Mouse (Mus musculus) lung, postnatal 36 days (tissue): ENCODE measurements around the gene Dctn1.

Experiments used
- DNase-seq: peaks from one replicate; pipeline ENCODE4 v3.0.0; 2022; ENCODE audit warnings: mixed read lengths

Dctn1 gene

DNA sequence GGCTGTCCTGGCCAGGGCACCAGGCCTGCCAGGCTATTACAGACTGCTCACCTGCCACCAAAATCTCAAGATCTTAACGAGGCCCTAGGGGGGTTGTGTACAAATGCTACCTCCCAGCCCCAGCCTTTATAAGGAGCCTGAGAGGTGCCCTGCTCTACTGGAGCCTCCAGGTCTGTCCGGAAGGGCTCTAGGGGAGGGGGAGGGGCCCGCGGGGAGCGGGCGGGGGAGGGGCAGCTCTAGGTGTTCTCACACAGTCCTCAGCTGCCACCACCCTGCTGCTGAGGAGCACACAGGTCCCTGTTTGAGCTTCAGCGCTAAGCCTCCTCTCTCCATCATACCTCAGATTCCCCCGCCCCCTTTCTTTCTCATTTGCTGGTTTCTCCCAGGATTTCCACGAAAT lies 71.4 kb downstream of the Dctn1 start:
- peak; percentile 16 for DNase-seq

DNA sequence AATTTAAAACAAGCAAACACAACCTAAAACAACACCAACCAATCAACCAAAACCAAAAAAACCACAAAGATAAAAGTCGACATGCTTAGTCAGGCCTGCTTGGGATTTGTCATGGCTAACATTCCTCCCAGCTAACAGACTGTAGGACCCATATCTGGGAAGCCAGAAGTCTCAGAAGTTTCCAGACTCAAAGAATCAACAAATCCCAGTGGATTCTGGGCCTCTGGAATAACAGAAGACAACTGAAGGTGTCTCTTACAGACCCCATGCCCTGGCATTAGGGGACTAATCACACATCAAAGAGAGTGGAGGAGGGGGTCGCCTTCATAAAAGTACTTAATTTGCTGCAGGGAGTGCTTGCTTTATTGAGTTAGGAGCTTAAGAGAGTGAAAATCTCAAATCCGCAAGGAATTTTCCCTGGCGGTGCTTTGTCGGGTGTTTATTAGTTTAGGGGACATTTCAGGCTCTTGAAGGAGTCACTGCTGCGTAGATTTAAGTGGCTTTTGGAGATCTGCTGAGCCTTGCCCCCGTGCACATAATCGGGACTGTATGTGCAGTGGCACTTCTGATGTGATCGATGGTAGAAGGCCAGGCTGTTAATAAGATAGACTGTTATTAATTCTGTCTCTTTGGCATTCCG lies 78.8 kb downstream of the Dctn1 start:
- no peak for DNase-seq

DNA sequence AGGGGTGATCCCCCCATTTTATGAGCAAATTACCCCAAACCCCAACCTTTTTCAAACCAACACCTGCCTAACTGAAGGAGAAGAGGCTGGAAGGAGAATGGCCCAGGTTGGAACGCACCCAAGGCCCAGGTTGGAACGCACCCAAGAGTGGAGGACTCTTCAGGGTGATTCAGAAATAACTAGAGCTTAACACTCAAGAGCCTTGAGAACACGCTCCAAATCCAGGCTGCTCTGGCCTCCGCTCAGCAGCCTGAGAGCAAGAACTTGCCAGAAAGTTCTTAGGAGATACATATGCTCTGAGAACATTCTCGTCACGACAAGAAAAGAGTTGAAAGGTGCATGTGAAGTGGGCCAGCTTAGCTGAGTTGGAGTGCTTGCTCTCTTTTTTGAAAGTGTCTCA lies 79.4 kb downstream of the Dctn1 start:
- DNase-seq, result peak; percentile 88

DNA sequence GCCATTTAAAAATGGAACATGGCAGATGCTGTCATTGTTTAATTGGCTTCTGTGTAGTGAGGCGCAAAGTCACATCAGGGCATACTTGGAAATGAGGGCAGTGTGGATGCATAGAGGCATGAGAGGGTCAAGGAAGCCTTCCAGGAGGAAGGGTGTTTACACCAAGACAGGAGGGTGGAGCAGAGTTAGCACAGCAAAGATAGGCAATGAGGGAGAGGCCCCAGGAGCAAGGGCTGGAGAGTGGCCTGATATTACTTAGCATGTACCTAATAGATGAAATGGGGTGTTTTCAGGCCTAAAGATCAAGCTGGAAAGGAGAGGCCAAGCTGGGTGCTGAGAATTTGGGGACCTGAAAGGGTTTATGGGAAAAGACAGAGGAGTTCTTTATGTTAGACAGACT lies 80.3 kb downstream of the Dctn1 start:
- no peak for DNase-seq

DNA sequence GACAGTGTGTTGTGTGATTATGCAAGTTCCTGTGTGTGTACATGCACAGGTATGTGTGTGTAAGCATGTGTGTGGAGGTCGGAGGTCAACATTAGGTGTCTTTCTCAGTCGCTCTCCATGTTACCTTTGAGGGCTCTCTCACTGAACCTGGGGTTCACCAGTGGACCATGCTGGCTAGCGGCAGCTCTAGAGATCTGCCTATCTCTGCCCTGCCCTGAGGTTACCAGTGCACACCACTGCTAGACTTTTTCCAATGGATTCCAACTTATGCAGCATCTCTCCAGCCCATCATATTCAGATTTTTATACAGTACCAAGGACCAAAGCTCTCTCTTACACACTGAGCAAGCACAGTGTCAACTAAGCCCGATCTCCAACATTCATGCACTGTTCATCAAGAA lies 81.0 kb downstream of the Dctn1 start:
- no peak for DNase-seq

DNA sequence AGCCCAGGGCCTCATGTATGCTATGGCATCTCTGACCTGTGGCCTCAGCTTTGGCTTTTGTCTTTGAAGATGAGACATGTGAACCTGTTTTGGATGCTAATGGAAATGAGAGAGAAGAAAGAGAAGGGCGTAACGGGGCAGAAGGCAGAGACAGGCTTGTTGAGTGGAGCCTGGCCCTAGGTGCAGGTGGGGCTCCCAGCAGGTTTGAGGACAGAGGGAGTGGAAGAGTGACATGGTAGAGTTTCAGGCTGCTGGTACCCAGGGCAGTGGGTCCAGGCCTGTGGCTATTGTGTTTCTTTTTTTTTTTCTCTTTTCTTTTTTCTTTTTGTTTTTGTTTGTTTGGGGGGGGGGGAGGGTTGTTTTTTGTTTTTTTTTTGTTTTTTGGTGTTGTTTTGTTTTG lies 81.4 kb downstream of the Dctn1 start:
- DNase-seq, result no peak
